Mouse (Mus musculus) E14TG2a.4 (cell line): ENCODE results near the gene Ddc.
A peak's percentile ranks its signal among the peaks of the same experiment; 100 is the strongest.

ENCODE experiments used
- H3K27me3 ChIP-seq: 2 replicates; pipeline ENCODE4 v1.6.1; 2014; ENCODE audit warnings: low read length, control low read depth; ENCODE audit not compliant: insufficient read depth
- H3K36me3 ChIP-seq: 2 replicates; pipeline ENCODE4 v1.6.1; 2014; ENCODE audit warnings: low read length, control low read depth; ENCODE audit not compliant: insufficient read depth
- H3K4me1 ChIP-seq: replicated peaks from 2 replicates; pipeline ENCODE4 v1.6.1; 2014; ENCODE audit warnings: low read depth, low read length, control low read depth
- H3K4me3 ChIP-seq: replicated peaks from 2 replicates; pipeline ENCODE4 v1.5.1; 2014; ENCODE audit warnings: mild to moderate bottlenecking, low read length
- H3K9me3 ChIP-seq: 2 replicates; pipeline ENCODE4 v1.6.1; 2014; ENCODE audit warnings: low read length, control low read depth
- CTCF ChIP-seq: conservative IDR thresholded peaks from 2 replicates; pipeline ENCODE4 v1.5.1; 2014; ENCODE audit warnings: low read length
- NANOG ChIP-seq: IDR thresholded peaks from 2 replicates; pipeline ENCODE4 v1.6.1; 2014; ENCODE audit warnings: borderline replicate concordance, low read length, mixed read lengths
- POU5F1 ChIP-seq: IDR thresholded peaks from 2 replicates; pipeline ENCODE4 v1.6.1; 2014; ENCODE audit warnings: low read length, borderline replicate concordance

The Ddc gene

GRCm38 (mm10) chr11:11864446-11865101 is 33.4 kb downstream of the Ddc start:
- Histone ChIP-seq H3K27me3 (no peaks in the 10 kb centered on the region), H3K36me3 (no peaks in the 10 kb centered on the region), H3K4me1 (peaks cover 18% of the 10 kb centered on the region), H3K4me3 (no peak overlapping the region), H3K9me3 (no peaks in the 10 kb centered on the region)
- TF ChIP-seq NANOG (no peak), POU5F1 (no peak), CTCF (no peak)

DNA sequence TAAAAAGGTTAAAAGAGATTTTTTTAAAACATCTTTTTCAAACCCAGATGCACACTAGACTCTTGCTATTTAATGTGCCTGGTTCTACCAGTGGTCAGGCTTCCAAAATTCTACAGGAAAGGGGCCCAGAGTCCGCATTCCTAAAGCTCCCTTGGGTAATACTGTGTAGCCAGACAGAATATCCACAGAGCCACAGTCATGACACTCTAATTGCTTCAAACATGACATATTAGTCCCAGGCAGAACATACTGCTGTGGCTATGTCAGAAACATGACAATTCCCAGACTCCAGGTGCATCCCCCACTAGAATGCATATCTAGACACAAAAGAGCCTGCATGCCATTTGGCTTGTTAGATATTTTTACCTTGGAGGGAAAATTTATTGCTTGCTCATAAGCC is 35.4 kb downstream of the Ddc start:
- Histone ChIP-seq H3K27me3 (no peaks in the 10 kb centered on the region), H3K36me3 (no peaks in the 10 kb centered on the region), H3K4me3 (no peak overlapping the region), H3K9me3 (no peaks in the 10 kb centered on the region), H3K4me1 (peaks cover 8% of the 10 kb centered on the region)
- TF ChIP-seq NANOG (no peak), CTCF (no peak), POU5F1 (no peak)

DNA sequence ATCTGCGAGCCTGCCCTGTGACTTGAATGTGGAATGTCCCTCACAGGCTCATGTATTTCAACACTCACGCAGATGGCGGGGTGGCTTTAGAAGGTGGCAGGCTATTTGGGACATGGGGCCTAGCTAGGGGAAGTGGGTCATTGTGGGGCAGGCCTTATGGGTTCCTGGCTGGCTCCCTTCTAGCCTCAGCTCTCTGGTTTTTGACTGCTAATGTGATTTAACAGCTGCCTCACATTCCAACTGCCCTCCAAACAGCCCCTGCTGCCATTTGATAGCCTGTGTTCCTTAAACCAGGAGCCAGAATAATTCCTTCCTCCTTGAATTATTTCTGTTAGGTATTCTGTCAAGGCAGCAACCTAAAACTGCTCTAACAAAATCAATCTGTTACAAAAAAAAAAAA is 41.0 kb downstream of the Ddc start:
- TF ChIP-seq NANOG (no peak), CTCF (no peak), POU5F1 (no peak)
- peaks cover 36% of the 10 kb centered on the region for H3K4me1 ChIP-seq
- H3K4me3 ChIP-seq: no peak overlapping the region
- H3K9me3 ChIP-seq: no peaks in the 10 kb centered on the region
- H3K27me3 ChIP-seq: no peaks in the 10 kb centered on the region
- H3K36me3 ChIP-seq: no peaks in the 10 kb centered on the region

DNA sequence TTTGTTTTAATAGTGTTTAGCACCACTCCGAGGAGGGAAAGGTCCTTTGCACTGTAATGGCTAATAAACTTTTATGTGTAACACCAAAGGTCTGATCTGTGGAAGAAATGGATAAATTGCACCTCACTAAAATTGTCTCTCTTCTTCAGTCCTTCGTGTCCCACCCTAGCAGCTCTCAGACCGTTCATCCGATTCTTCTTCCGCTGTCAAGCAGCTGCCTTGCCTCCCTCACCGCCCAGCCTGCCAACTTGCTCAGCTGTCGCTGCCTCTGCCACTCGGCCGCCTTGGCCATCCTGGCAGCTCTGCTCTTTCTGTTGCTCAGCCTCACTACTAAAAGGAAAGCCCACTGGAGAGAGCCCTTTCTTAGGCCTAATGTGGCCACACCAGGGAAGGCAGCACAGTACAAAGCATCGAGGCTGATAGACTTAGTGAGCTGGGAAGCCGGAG is 42.2 kb downstream of the Ddc start:
- Histone ChIP-seq H3K27me3 (no peaks in the 10 kb centered on the region), H3K4me3 (peak overlapping the region; percentile 48), H3K9me3 (no peaks in the 10 kb centered on the region), H3K4me1 (peaks cover 36% of the 10 kb centered on the region), H3K36me3 (no peaks in the 10 kb centered on the region)
- TF ChIP-seq CTCF (no peak), POU5F1 (no peak), NANOG (no peak)

GRCm38 (mm10) chr11:11855061-11855672 is 42.8 kb downstream of the Ddc start:
- H3K4me1 ChIP-seq: peaks cover 36% of the 10 kb centered on the region
- no peaks in the 10 kb centered on the region for H3K9me3 ChIP-seq
- H3K36me3 ChIP-seq: no peaks in the 10 kb centered on the region
- H3K4me3 ChIP-seq: peak overlapping the region; percentile 11; the same call in 1 of the 2 replicates
- peak; percentile 46; the same call in 1 of the 2 replicates for TF ChIP-seq NANOG
- no peak for TF ChIP-seq POU5F1
- no peaks in the 10 kb centered on the region for H3K27me3 ChIP-seq

DNA sequence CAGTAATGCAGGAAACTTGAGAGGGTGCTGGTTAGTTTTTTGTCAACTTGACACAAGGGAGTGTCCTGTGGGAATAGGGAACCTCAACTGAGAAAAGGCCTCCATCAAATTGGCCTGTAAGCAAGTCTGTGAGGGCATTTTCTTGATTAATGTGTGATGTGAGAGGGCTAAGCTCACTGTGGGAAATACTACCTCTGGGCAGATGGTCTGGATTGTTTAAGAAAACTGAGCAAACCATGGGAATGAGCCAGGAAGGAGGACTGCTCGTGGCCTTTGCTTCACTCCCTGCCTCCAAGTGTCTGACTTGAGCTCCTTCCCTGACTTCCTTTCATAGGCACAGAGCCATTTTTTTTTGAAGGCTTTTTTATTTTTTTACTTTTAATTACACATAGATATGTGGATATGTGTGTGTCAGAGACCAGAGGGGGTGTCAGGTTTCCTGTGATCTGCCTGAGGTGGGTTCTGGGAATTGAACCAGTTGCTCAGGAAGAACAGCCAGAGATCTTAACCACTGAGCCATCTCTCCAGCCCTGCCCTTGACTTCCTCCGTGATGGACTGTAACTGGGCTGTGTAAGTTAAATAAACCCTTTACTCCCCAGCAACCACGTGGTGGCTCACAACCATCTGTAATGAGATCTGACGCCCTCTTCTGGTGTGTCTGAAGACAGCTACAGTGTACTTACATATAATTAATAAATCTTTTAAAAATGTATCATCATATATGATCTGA is 44.0 kb downstream of the Ddc start:
- TF ChIP-seq POU5F1: no peak
- TF ChIP-seq CTCF: no peak
- TF ChIP-seq NANOG: no peak
- H3K27me3 ChIP-seq: no peaks in the 10 kb centered on the region
- no peak overlapping the region for H3K4me3 ChIP-seq
- H3K4me1 ChIP-seq: peaks cover 36% of the 10 kb centered on the region
- no peaks in the 10 kb centered on the region for H3K9me3 ChIP-seq
- H3K36me3 ChIP-seq: no peaks in the 10 kb centered on the region

DNA sequence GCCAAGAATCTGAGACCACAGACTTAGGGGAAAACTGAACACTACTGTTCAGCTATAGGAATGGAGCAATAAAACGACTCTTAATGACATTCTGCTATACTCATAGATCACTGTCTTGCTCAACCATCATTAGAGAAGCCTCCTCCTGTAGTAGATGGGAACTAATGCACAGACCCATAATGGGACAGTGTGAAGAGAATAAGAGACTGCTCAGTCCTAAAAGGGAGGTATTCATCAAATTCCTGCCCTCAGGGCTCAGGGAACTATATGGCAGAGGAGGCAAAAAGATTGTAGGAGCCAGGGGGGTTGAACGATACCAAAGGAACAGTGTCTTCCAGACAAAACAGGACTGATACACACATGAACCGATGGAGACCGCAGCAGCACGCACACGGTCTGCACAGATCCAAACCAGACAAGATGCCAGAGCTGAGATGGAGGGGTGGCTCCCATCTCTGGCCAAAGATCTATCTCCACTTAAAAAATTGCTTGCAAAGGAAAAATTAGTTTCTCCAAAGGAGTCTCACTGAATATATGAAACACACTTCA is 45.9 kb downstream of the Ddc start:
- no peak for TF ChIP-seq POU5F1
- TF ChIP-seq CTCF: no peak
- no peak for TF ChIP-seq NANOG
- Histone ChIP-seq H3K36me3 (no peaks in the 10 kb centered on the region), H3K9me3 (no peaks in the 10 kb centered on the region), H3K4me3 (no peak overlapping the region), H3K27me3 (no peaks in the 10 kb centered on the region), H3K4me1 (peaks cover 35% of the 10 kb centered on the region)
